Mouse (Mus musculus) thymus, adult 2 months (tissue): ENCODE results near the gene Emilin2. TPM values are rescaled to one million over a fixed set of nuclear protein-coding genes. Genes with fewer than 3 reads are reported as not detected.
"Not testable (repeated sequence)": the region's sequence is repeated elsewhere in the genome, so short reads cannot be mapped to it uniquely, and the experiment has no call there.

Source experiments
- DNase-seq: peaks from one replicate; pipeline ENCODE4 v3.0.0; 2021
- H3K27ac ChIP-seq: fragments of 200-500 bp; 2 replicates; pipeline ENCODE4 v1.5.1; 2012; ENCODE audit warnings: low read length, control low read depth; ENCODE audit not compliant: control insufficient read depth, insufficient read depth
- H3K27me3 ChIP-seq: fragments of 200-500 bp; 2 replicates; pipeline ENCODE4 v1.6.1; 2012; ENCODE audit warnings: mild to moderate bottlenecking, low read length, moderate library complexity, mixed read lengths; ENCODE audit not compliant: control insufficient read depth, insufficient read depth
- H3K36me3 ChIP-seq: fragments of 200-500 bp; 2 replicates; pipeline ENCODE4 v1.6.1; 2012; ENCODE audit warnings: mild to moderate bottlenecking, low read length, moderate library complexity; ENCODE audit not compliant: control insufficient read depth, insufficient read depth
- H3K4me1 ChIP-seq: fragments of 200-500 bp; replicated peaks from 2 replicates; pipeline ENCODE4 v1.6.1; 2012; ENCODE audit warnings: low read length; ENCODE audit not compliant: control insufficient read depth, insufficient read depth
- H3K4me3 ChIP-seq: fragments of 200-500 bp; 2 replicates; pipeline ENCODE4 v1.5.1; 2012; ENCODE audit warnings: mild to moderate bottlenecking, low read length, control low read depth, moderate library complexity; ENCODE audit not compliant: control insufficient read depth, insufficient read depth
- CTCF ChIP-seq: fragments of 200-500 bp; IDR thresholded peaks from 2 replicates; pipeline ENCODE4 v1.5.1; 2012; ENCODE audit warnings: mild to moderate bottlenecking, control low read depth, low read length, moderate library complexity, borderline replicate concordance; ENCODE audit not compliant: control insufficient read depth, poor library complexity, insufficient read depth; ENCODE audit errors: extremely low read depth
- POLR2A ChIP-seq: fragments of 200-500 bp; IDR thresholded peaks from 2 replicates; pipeline ENCODE4 v1.6.1; 2012; ENCODE audit warnings: mild to moderate bottlenecking, low read length, control low read depth, moderate library complexity; ENCODE audit not compliant: control insufficient read depth, poor library complexity, insufficient read depth; ENCODE audit errors: extremely low read depth
- WGBS: fragments of 180-500 bp; shearing (Covaris S2); methylation state at CpG from one replicate; pipeline ENCODE4 v1.1.7; 2018; 5-methylcytosine and 5-hydroxymethylcytosine counted together
- polyA plus RNA-seq: library from polyadenylated mRNA; depleted of rRNA; stranded (reverse); fragments of >200 nt; gene quantifications from 2 replicates; pipeline ENCODE4 v1.2.3, GENCODE M21; 2012

The Emilin2 gene
- polyA plus RNA-seq, 1 experiment, result 8.7 TPM

DNA sequence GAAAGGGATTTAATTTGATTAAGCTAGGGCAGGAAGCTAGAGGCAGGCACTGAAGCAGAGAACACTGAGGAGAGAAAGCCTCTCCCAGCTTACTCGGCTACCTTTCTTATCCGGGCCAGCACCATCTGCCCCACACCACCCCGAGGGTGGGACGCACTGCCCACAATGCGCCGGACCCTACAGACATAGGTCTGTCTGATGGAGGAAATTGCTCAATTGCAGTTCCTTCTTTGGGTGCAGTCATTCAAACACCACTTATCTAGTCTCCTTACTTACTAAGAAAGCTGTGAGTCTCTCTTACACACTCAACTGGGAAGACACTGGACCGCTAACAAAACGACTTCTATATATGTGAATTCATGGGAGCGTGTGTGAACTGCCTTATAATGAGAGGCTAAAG, 25.8 kb upstream of the Emilin2 start:
- no peak overlapping the region for H3K4me3 ChIP-seq
- no peak for TF ChIP-seq POLR2A
- H3K36me3 ChIP-seq, result no peaks in the 10 kb centered on the region
- WGBS, result 58% methylated on average over 9 of the region's 9 CpGs
- no peak for DNase-seq
- H3K4me1 ChIP-seq, result no peaks in the 10 kb centered on the region; the same call in 1 of the 2 replicates
- no peak overlapping the region for H3K27ac ChIP-seq
- no peaks in the 10 kb centered on the region for H3K27me3 ChIP-seq

DNA sequence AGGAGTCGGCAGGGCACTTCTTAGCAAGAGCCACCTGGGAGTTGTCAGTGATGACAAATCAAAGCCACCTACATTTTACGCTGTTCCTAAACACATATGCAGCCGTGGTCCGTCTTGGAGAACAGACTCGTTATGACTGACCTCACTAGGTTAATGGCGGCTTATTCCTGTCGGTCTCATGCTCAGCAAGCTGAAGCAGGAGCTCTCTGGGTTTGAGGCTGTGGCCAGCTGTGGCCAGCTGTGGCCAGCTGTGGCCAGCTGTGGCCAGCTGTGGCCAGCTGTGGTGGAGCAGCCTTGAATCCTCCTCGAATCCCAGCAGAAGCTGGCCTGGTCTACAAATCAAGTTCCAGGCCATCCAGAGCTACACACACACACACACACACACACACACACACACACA, 24.6 kb upstream of the Emilin2 start:
- 85% methylated on average over 8 of the region's 8 CpGs for WGBS
- H3K4me1 ChIP-seq, result no peaks in the 10 kb centered on the region; the same call in none of the 2 replicates

DNA sequence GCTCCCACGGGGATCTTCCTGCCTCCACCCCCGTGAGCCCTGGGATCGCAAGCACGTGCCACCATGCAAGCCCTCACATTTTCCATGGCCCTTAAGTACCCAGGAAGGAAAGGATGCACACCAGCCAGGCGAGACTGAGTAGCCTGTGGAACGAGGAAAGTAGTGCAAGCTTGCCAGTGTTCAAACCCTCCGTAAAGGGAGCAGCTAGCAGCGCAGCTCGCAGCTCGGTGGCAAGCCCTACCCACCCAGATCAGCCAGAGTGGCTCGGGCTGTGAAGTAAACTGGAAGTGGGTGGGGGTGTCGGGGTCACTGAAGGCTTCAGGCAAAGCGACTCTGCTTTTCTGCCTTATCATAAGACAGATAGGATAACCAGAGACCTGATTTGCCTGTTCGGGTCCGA, 20.5 kb upstream of the Emilin2 start:
- no peak overlapping the region for H3K27ac ChIP-seq
- TF ChIP-seq POLR2A (no peak), CTCF (no peak)
- H3K4me3 ChIP-seq, result no peak overlapping the region
- no peak for DNase-seq
- no peaks in the 10 kb centered on the region; the same call in 1 of the 2 replicates for H3K4me1 ChIP-seq
- H3K27me3 ChIP-seq, result no peaks in the 10 kb centered on the region
- WGBS, result 89% methylated on average over 15 of the region's 15 CpGs
- no peaks in the 10 kb centered on the region for H3K36me3 ChIP-seq

More for the DNA sequence above, 24.6 kb upstream of the Emilin2 start:
- H3K27me3 ChIP-seq, result no peaks in the 10 kb centered on the region
- TF ChIP-seq POLR2A, result no peak
- TF ChIP-seq CTCF, result no peak
- no peaks in the 10 kb centered on the region for H3K36me3 ChIP-seq
- no peak overlapping the region for H3K27ac ChIP-seq
- no peak for DNase-seq
- H3K4me3 ChIP-seq, result no peak overlapping the region

DNA sequence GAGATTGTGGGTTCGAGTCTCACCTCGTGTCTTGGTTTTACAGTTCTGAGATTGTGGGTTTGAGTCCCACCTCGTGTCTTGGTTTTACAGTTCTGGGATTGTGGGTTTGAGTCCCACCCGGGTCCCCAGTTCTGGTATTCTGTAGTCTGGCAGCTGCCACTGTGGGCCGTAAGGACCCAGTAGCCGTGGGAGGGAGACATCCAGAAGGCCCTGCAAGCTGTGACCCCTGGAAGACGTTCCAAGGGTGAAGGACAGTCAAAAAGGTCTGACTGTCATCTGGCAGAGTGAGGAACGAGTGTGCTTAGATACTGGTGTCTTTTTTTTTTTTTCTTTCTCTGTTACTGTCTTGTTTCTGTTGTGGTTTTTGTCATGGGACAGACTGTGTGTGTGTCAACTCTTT, 9.0 kb upstream of the Emilin2 start:
- H3K4me3 ChIP-seq, H3K27me3 ChIP-seq, H3K4me1 ChIP-seq, H3K27ac ChIP-seq, H3K36me3 ChIP-seq, DNase-seq: not testable (repeated sequence)
- whole genome bisulfite sequencing, result 48% methylated on average over 8 of the region's 8 CpGs

DNA sequence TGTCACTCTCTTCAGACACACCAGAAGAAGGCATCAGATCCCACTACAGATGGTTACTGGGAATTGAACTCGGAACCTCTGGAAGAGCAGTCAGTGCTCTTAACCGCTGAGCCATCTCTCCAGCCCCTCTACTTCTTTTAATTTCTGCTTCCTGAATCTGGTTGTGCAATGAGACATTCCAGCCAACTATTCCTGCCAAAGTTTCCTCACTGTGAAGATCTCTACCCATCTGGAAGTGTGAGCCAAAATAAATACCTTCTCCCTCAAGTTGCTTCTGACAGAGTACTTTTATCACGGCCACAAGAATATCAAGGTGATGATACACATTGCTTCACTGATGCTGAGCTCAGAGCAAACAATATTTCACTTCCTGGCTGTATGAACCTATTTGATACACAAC, 7.6 kb upstream of the Emilin2 start:
- DNase-seq, result no peak
- 95% methylated on average over 3 of the region's 3 CpGs for WGBS
- TF ChIP-seq POLR2A, result no peak
- no peak for TF ChIP-seq CTCF
- H3K4me1 ChIP-seq, result peaks cover 4% of the 10 kb centered on the region
- no peaks in the 10 kb centered on the region for H3K36me3 ChIP-seq
- no peaks in the 10 kb centered on the region for H3K27me3 ChIP-seq
- no peak overlapping the region for H3K27ac ChIP-seq
- H3K4me3 ChIP-seq, result no peak overlapping the region

- no peak for DNase-seq
- 88% methylated on average over 4 of the region's 4 CpGs for WGBS
- H3K27ac ChIP-seq, result no peak overlapping the region
- peaks cover 4% of the 10 kb centered on the region for H3K4me1 ChIP-seq
- H3K27me3 ChIP-seq, result no peaks in the 10 kb centered on the region
- TF ChIP-seq POLR2A (no peak), CTCF (no peak)
- no peak overlapping the region for H3K4me3 ChIP-seq
- no peaks in the 10 kb centered on the region for H3K36me3 ChIP-seq
These were observed 5.8 kb upstream of the Emilin2 start for GRCm38 (mm10) chr17:71317571-71317970.

DNA sequence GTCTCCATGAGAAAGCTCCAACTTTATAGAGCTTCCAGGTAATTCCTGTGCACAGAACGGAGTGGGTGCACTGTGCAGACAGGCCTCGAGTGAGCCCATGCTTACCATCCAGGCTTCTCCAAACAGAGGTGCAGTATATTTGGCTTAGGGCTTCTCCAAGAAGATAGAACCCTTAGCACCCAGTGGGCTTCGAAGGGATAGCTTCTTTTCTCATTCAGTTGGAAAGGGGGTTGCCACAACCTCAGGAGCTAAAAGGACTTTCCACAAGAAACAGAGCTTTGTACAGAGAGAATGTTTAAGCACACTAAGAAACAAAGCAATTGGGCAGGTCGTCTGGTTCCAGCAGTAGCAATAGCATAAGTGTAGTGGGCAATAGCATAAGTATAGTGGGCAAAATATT, 2.5 kb upstream of the Emilin2 start:
- no peak for DNase-seq
- peaks cover 14% of the 10 kb centered on the region for H3K4me1 ChIP-seq
- H3K4me3 ChIP-seq, result no peak overlapping the region
- H3K36me3 ChIP-seq, result no peaks in the 10 kb centered on the region
- TF ChIP-seq POLR2A (no peak), CTCF (no peak)
- H3K27me3 ChIP-seq, result peaks cover 14% of the 10 kb centered on the region
- 90% methylated on average over 4 of the region's 4 CpGs for WGBS
- H3K27ac ChIP-seq, result no peak overlapping the region
